Mouse (Mus musculus): ENCODE data around the gene Calm2.

- TF ChIP-seq CTCF (IDR thresholded peaks at IDR 0.05; ENCODE audit: borderline replicate concordance, insufficient read depth, low read length) (no peak), POLR2A (IDR thresholded peaks at IDR 0.05; ENCODE audit: low read depth, low read length) (no peak)
These were observed 36.1 kb upstream of the Calm2 start for GRCm38 (mm10) chr17:87482867-87483266.
